Mouse (Mus musculus) cerebellum, adult 9-11 months (tissue): Measurements from ENCODE around the gene Acly.

Experiments
- DNase-seq: peaks from one replicate; pipeline ENCODE4 v3.0.0; 2022

The Acly gene

DNA sequence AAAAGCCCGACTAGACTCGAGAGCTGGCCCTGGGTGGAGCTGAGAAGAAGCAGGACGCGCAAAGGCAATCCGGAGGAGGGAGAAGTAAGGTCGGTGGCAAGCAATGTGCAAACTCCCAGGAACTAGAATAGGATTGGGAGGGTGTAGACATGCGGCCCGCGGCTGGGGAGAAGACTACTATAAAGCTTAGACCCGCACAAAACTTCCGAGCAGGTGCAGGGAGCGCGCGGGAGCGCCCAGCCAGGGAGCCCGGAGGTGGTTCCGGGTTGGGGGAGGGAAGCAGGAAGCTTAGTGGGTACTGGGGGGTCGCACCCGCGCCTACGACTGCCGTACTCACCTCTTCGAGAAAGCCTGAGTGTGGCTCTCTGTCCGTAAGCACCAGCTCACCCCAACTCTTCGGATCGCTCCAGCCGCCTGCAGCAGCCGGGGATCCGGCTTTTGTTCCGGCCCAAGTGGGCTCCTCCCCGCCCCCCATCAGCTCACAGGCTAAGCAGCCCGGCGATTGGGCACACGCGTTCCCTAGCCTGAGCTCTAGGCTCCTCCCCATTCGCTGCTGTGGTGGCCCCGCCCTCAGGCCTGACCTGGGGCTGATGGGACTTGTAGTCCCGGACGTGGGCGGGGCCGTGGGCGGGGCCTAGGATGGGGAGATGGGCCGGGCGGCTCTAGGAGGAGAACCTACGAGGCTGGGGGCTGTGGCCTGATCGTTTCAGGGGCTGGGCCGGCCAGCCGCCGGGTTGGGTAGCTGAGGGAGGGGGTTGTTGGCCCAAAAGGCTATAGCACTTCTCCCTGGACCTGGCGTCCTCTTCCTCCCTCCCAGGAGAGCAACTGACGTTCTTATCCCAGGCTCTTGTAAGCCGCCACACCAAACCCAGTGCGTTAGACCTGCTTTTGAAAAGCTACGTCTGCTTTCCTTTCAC is at the start of gene Acly:
Gene Acly (minus strand): TSS at position 543 of the 917 bp plus-strand sequence.
- peak; percentile 99 for DNase-seq

DNA sequence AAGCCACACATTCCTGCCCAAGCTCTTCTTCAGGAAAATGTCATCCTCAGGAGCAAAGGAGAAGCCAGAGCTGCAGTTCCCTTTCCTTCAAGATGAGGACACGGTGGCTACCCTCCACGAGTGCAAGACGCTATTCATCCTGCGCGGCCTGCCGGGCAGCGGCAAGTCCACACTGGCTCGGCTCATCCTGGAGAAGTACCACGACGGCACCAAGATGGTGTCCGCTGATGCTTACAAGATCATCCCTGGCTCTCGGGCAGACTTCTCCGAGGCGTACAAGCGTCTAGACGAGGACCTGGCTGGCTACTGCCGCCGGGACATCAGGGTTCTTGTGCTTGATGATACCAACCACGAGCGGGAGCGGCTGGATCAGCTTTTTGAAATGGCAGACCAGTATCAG is 48.5 kb upstream of the Acly start:
- no peak for DNase-seq

DNA sequence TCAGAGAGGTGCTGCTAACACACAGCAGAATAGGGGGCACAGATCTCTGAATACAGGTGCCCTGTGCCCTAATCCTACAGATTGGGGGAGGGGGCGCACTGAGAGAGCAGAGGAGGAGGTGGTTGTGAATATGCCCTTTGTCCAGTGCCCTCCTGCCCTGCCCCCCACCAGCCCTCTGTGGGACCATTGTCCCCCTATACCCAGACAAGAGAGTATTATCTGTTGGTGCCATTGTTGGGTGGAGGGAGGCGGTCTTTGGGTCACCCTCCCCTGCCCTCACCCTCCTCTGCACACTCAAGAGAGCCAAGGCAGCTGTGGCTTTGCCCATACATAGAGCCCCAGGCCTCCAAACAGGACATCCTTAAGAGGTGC is 47.7 kb upstream of the Acly start:
- peak; percentile 62 for DNase-seq

DNA sequence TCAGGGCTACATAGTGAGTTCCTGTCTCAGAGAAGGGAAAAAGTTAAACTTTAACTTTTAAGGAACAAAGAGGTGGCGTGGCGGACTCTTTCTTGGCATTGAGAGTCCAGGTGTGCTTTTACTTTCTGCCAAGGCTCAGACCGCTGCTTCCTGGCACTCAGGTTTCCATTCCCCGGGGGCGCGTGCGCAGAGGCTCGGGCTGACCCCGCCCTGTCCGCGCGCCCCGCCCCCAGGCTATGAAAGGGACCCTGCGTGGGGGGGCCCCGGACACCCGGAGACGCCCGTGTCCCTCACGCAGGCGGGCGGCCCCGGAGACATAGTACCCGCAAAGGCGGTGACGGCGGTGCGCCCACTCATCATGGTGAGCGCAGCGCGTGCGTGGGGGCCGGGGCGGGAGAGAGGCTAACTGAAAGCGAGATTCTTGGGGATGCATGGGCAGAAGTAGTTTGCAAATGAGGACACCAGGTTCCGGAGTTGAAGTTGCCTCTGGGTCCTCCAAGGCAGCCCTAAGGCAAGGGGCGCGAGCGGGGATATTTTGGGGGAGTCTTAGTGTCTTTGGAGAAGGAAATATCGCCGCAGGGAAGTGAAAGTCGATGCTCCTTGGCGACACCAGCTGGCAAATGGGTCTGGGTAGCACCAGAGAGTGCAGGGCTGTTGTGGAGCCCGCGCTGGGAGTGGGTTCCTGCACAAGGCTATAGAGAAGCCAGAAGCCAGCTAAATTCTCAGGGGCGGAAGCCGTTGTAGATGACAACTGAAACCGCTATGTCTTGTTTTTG is 47.1 kb upstream of the Acly start, which contains the start of gene Cnp:
Gene Cnp (plus strand): TSS at position 197 of the 776 bp plus-strand sequence.
- DNase-seq, result peak; percentile 65

DNA sequence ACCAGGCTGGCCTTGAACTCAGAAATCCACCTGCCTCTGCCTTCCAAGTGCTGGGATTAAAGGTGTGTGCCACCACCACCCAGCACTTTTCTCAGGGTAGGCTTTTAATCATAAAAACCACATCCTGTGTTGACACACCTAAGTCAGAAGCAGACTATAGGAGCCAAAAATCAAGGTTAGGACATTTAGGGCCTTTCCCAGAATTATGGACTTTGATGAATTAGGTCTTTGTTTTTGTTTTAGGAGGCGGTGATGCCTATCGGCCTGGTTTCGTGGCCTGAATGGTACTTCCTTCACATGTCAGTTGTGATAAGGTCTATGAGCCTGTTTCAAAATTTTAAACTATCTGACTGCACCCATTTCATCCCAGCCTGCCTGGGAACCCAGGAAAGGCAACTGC is 46.4 kb upstream of the Acly start:
- no peak for DNase-seq

- DNase-seq, result peak; percentile 57
Observed at GRCm38 (mm10) chr11:100571202-100571567, 43.4 kb upstream of the Acly start.

DNA sequence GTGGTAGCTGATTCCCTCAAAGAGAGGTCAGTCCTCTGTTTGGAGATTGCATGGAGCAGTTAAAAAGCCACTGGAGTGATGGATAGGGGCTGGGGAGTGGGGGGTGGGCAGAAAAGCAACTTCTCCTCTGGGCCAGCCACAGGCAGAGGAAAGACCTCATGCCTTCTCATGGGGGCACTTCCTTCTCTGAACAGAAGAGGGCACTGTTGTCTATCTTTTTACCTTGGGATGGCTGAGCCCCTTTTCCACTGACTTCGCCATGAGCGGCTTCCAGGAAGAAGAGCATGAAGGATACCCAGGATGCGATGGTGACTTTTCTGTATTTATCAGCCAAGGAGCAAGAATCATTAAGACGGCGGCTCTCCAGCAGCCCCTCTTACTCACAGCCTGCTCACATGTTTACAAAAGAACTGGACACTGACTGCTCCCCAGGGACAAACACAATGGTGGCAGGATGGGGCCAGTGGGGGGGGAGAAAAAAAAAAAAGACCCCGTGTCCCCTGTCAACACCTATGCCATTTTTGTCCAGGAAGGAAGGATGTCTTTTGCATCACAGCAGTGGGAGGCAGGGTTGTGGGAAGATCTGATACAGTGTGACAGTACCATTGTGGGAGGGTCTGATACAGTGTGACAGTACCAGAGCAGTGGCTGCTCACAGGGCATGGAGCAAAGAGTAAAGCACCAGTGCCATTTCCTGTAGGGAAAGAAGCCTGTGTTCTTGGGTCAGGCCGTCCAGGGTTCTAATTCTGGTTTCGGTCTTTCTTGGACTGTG is 42.8 kb upstream of the Acly start:
- peak; percentile 79 for DNase-seq

- no peak for DNase-seq
Observed at GRCm38 (mm10) chr11:100569789-100570188, 42.0 kb upstream of the Acly start.

GRCm38 (mm10) chr11:100568692-100569091 is 40.9 kb upstream of the Acly start:
- no peak for DNase-seq

GRCm38 (mm10) chr11:100567815-100568245 is 40.0 kb upstream of the Acly start:
- DNase-seq, result no peak

- no peak for DNase-seq
Observed at GRCm38 (mm10) chr11:100567229-100567628, 39.4 kb upstream of the Acly start.

GRCm38 (mm10) chr11:100564703-100565102 is 36.9 kb upstream of the Acly start:
- no peak for DNase-seq

- DNase-seq, result no peak
Observed at GRCm38 (mm10) chr11:100564297-100564696, 36.5 kb upstream of the Acly start.

GRCm38 (mm10) chr11:100561748-100562147 is 33.9 kb upstream of the Acly start:
- no peak for DNase-seq

GRCm38 (mm10) chr11:100559476-100559875 is 31.7 kb upstream of the Acly start:
- DNase-seq, result no peak

- DNase-seq, result no peak
Observed at GRCm38 (mm10) chr11:100557563-100557962, 29.8 kb upstream of the Acly start.

DNA sequence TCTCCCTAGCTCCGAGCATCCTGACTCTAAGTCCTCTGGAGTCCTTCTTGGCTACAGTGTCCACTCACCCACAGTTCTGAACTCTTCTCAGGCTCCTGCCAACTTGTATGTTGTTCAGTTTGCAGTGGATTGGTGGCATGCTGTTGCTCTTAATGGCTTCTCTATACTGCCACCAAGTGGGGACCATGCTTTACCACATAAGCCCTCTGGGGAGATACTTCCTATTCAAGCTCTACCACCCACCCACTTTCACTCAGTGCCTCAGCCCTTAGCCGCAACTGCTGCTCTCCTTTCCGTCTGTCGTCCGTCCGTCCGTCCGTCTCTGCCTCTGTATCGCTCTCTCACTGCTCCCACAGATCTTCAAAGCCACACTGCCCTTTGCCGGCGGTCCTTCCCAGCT is 27.8 kb upstream of the Acly start:
- peak; percentile 61 for DNase-seq

DNA sequence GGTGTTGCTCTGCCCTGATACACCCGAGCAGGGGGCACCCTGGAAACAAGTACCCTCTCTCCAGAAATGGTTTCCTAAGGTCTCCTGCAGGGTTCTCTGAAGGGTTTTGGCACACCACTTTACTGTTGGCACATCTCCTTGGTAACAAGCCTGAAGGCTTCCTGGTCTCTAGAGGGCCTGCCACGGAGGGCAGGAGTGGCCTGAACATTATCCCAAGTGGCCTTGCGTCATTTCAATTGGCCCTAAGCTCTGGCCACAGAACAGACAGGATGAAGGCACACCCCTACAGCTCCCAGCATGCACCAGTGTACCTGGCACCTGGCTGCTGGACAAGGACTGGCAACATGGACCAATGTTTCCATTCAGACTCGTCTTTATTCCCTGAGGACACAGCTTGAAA is 25.0 kb upstream of the Acly start:
- DNase-seq, result no peak

- no peak for DNase-seq
Observed at GRCm38 (mm10) chr11:100550101-100550500, 22.3 kb upstream of the Acly start.

DNA sequence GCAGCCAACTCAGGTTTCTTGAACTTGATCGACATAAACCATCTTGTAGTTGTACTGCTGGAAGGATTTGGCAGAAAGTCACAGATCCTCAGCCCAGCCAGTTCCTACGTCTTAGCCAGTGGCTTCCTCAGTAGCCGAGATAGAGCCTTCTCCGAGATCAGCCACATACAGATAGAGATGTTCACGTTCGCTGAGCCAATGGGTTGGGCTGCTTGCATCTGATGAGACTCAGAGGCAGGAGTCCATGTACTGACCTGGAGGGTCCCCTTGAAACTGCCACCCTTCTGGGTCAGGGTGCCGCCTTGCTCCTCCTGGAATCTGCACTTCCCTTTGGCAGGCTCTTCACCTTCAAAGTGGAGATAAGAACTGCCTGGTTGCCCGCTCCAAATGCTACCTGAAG is 21.7 kb upstream of the Acly start:
- no peak for DNase-seq

- no peak for DNase-seq
Observed at GRCm38 (mm10) chr11:100548141-100548540, 20.3 kb upstream of the Acly start.

- DNase-seq, result no peak
Observed at GRCm38 (mm10) chr11:100546955-100547354, 19.2 kb upstream of the Acly start.

- no peak for DNase-seq
Observed at GRCm38 (mm10) chr11:100545746-100546085, 17.9 kb upstream of the Acly start.
